Mouse (Mus musculus) lung, postnatal 0 days (tissue): ENCODE data around the gene Prpmp5. TPM values are rescaled to one million over a fixed set of nuclear protein-coding genes. Genes with fewer than 3 reads are reported as not detected.
"Not testable (repeated sequence)": the region's sequence is repeated elsewhere in the genome, so short reads cannot be mapped to it uniquely, and the experiment has no call there.

Experiments used
- ATAC-seq: fragments of 200-750 bp; cut with Nextera tagmentation; 2 replicates; pipeline ENCODE4 v1.8.0; 2017; ENCODE audit warnings: moderate library complexity
- DNase-seq: peaks from one replicate; pipeline ENCODE4 v3.0.0-alpha.2; 2016; ENCODE audit warnings: low spot score
- H3K27ac ChIP-seq: fragments of 300-500 bp; sonication (generic); 2 replicates; pipeline ENCODE4 v1.5.1; 2014; ENCODE audit warnings: antibody characterized with exemption, mild to moderate bottlenecking, low read length, mixed read lengths
- H3K27me3 ChIP-seq: fragments of 300-500 bp; sonication (generic); replicated peaks from 2 replicates; pipeline ENCODE4 v1.6.1; 2014; ENCODE audit warnings: low read length, mixed read lengths; ENCODE audit not compliant: insufficient read depth
- H3K36me3 ChIP-seq: fragments of 300-500 bp; sonication (generic); 2 replicates; pipeline ENCODE4 v1.6.1; 2014; ENCODE audit warnings: low read length, mixed read lengths; ENCODE audit not compliant: insufficient read depth
- H3K4me1 ChIP-seq: fragments of 300-500 bp; sonication (generic); 2 replicates; pipeline ENCODE4 v1.6.1; 2014; ENCODE audit warnings: antibody characterized with exemption, low read depth, low read length, mixed read lengths; ENCODE audit not compliant: insufficient read depth
- H3K4me2 ChIP-seq: fragments of 300-500 bp; sonication (generic); replicated peaks from 2 replicates; pipeline ENCODE4 v1.6.1; 2014; ENCODE audit warnings: low read depth, mild to moderate bottlenecking, low read length, moderate library complexity, mixed read lengths
- H3K4me3 ChIP-seq: fragments of 300-500 bp; sonication (generic); 2 replicates; pipeline ENCODE4 v1.5.1; 2014; ENCODE audit warnings: low read depth, low read length
- H3K9ac ChIP-seq: fragments of 300-500 bp; sonication (generic); replicated peaks from 2 replicates; pipeline ENCODE4 v1.6.1; 2014; ENCODE audit warnings: low read depth, mild to moderate bottlenecking
- H3K9me3 ChIP-seq: fragments of 300-500 bp; sonication (generic); 2 replicates; pipeline ENCODE4 v1.6.1; 2016; ENCODE audit warnings: low read length, mixed read lengths
- WGBS: fragments of 180-500 bp; shearing (Covaris S2); extraction: QIAGEN DNeasy Blood & Tissue Kit; methylation state at CpG from one replicate; pipeline ENCODE4 v1.1.7; 2014; 5-methylcytosine and 5-hydroxymethylcytosine counted together
- polyA plus RNA-seq: library from polyadenylated mRNA; unstranded; fragments of >200 nt; fragmentation: Nextera tagmentation; extraction: Ambion mirVana; gene quantifications from 2 replicates; pipeline ENCODE4 v1.2.1, GENCODE M21; 2015

The Prpmp5 gene
- not detected in 2 replicates for polyA plus RNA-seq

GRCm38 (mm10) chr6:132314657-132315056 is at the start of gene Prpmp5:
Gene Prpmp5, minus strand, starts transcription at chr6:132314757.
- H3K27me3 ChIP-seq, H3K9me3 ChIP-seq, H3K4me1 ChIP-seq, ATAC-seq, H3K27ac ChIP-seq, DNase-seq, H3K4me2 ChIP-seq, H3K36me3 ChIP-seq, H3K9ac ChIP-seq, H3K4me3 ChIP-seq: not testable (repeated sequence)

- H3K27me3 ChIP-seq, H3K27ac ChIP-seq, DNase-seq, H3K4me3 ChIP-seq, H3K4me1 ChIP-seq, H3K9ac ChIP-seq, ATAC-seq, H3K4me2 ChIP-seq, H3K36me3 ChIP-seq, H3K9me3 ChIP-seq: not testable (repeated sequence)
- 66% methylated on average over 1 of the region's 1 CpGs for WGBS
Measured at GRCm38 (mm10) chr6:132364034-132364433, 49.5 kb upstream of the Prpmp5 start, which contains the start of gene Gm8882. Gene Gm8882, minus strand, starts transcription at chr6:132364134.

Other genes starting within 250 kb of the Prpmp5 start
- not detected in 2 replicates for gene Prb1, start 104.2 kb downstream of the Prpmp5 start, polyA plus RNA-seq
- gene Gm8882, start 49.4 kb upstream of the Prpmp5 start, polyA plus RNA-seq = not detected in 2 replicates